Mouse (Mus musculus) right cerebral cortex, postnatal 10 days (tissue): ENCODE data around the gene Ifit1bl1.

Experiments used
- DNase-seq, 2 experiments: peaks; one replicate each; pipeline ENCODE4 v3.0.0; 2021; ENCODE audit warnings: low spot score in 2 of 2

The Ifit1bl1 gene

DNA sequence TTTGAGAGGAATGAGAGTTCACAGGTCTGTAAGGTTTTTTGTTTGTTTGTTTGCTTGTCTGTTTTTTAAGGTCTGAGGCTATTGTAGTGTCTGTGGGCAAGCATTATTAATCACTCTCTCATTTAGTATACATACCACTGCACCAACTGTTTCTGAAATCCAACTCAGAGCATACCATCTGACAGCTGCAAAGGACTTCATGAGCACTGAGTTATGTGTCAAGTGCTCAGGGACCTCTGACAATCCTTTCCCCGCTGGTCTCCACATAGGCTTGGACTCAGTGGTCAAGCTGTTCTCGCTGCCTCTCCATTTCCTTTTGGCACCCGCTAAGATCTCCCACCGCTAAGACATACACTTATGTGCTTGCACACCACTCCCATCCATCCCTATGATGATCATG lies 55.5 kb downstream of the Ifit1bl1 start:
- DNase-seq, result no peak
